Mouse (Mus musculus) ES-Bruce4 (cell line): ENCODE data around the gene BC049715.

Experiments
- CTCF ChIP-seq: IDR thresholded peaks from one replicate; pipeline ENCODE4 v1.8.1; 2011; ENCODE audit warnings: low read depth, low read length
- EP300 ChIP-seq: IDR thresholded peaks from 2 replicates; pipeline ENCODE4 v1.6.1; 2011; ENCODE audit warnings: low read depth, low read length; ENCODE audit not compliant: insufficient read depth
- POLR2A ChIP-seq: IDR thresholded peaks from one replicate; pipeline ENCODE4 v1.8.1; 2011; ENCODE audit warnings: low read length; ENCODE audit not compliant: insufficient read depth

- TF ChIP-seq POLR2A (no peak), CTCF (no peak), EP300 (no peak)
Observed at GRCm38 (mm10) chr6:136793831-136794525, 33.4 kb upstream of the BC049715 start.
